Mouse (Mus musculus): ENCODE measurements around the gene Engase. TPM values are rescaled to one million over a fixed set of nuclear protein-coding genes. Genes with fewer than 3 reads are reported as not detected.

The Engase gene
- polyA plus RNA-seq, 1 experiment from 2014 or later: 2.6 TPM

GRCm38 (mm10) chr11:118488907-118489270 is 12.3 kb downstream of the Engase start:
- no peak overlapping the region for H3K4me2 ChIP-seq (ENCODE audit: low read length)
- DNase-seq (peak; percentile 59), ATAC-seq (ENCODE audit: low FRiP score, low TSS enrichment) (no peak)
- H3K27me3 ChIP-seq (ENCODE audit: control insufficient read depth, insufficient read depth, low read length): no peaks in the 10 kb centered on the region
- H3K4me1 ChIP-seq (ENCODE audit: control insufficient read depth, insufficient read depth, low read length): peaks cover 25% of the 10 kb centered on the region
- H3K4me3 ChIP-seq (replicated peaks; ENCODE audit: low read depth, low read length): no peak overlapping the region
- H3K36me3 ChIP-seq (ENCODE audit: control insufficient read depth, insufficient read depth, low read length): peaks cover 10% of the 10 kb centered on the region; the same call in 1 of the 2 replicates
- H3K27ac ChIP-seq (replicated peaks; ENCODE audit: low read depth, low read length): peak overlapping the region; percentile 64
- no peak overlapping the region for H3K9ac ChIP-seq (replicated peaks; ENCODE audit: low read length)
- 51% methylated on average over 12 of the region's 12 CpGs for WGBS
- no peaks in the 10 kb centered on the region for H3K9me3 ChIP-seq (ENCODE audit: control insufficient read depth, low read length)

GRCm38 (mm10) chr11:118490566-118491218 is 14.1 kb downstream of the Engase start:
- DNase-seq (peak; percentile 80), ATAC-seq (ENCODE audit: low FRiP score, low TSS enrichment) (peak; percentile 28; the same call in 1 of the 2 replicates)
- H3K27me3 ChIP-seq (ENCODE audit: control insufficient read depth, insufficient read depth, low read length): no peaks in the 10 kb centered on the region
- H3K36me3 ChIP-seq (ENCODE audit: control insufficient read depth, insufficient read depth, low read length): no peaks in the 10 kb centered on the region; the same call in 1 of the 2 replicates
- peaks cover 25% of the 10 kb centered on the region for H3K4me1 ChIP-seq (ENCODE audit: control insufficient read depth, insufficient read depth, low read length)
- whole genome bisulfite sequencing: 20% methylated on average over 22 of the region's 22 CpGs
- H3K4me3 ChIP-seq (replicated peaks; ENCODE audit: low read depth, low read length): no peak overlapping the region
- H3K9me3 ChIP-seq (ENCODE audit: control insufficient read depth, low read length): no peaks in the 10 kb centered on the region
- H3K9ac ChIP-seq (replicated peaks; ENCODE audit: low read length): no peak overlapping the region; the same call in 1 of the 2 replicates
- H3K4me2 ChIP-seq (ENCODE audit: low read length): no peak overlapping the region
- H3K27ac ChIP-seq (replicated peaks; ENCODE audit: low read depth, low read length): no peak overlapping the region

- no peak for DNase-seq
- H3K4me2 ChIP-seq (ENCODE audit: low read length): no peak overlapping the region
- WGBS: 85% methylated on average over 7 of the region's 7 CpGs
- no peaks in the 10 kb centered on the region for H3K36me3 ChIP-seq (ENCODE audit: control insufficient read depth, insufficient read depth, low read length)
- H3K9me3 ChIP-seq (ENCODE audit: control insufficient read depth, low read length): no peaks in the 10 kb centered on the region
- H3K4me1 ChIP-seq (ENCODE audit: control insufficient read depth, insufficient read depth, low read length): peaks cover 25% of the 10 kb centered on the region
- no peak overlapping the region for H3K27ac ChIP-seq (replicated peaks; ENCODE audit: low read depth, low read length)
- ATAC-seq (ENCODE audit: low FRiP score, low TSS enrichment): no peak
- no peaks in the 10 kb centered on the region for H3K27me3 ChIP-seq (ENCODE audit: control insufficient read depth, insufficient read depth, low read length)
- no peak overlapping the region for H3K9ac ChIP-seq (replicated peaks; ENCODE audit: low read length)
- H3K4me3 ChIP-seq (replicated peaks; ENCODE audit: low read depth, low read length): no peak overlapping the region
Measured at GRCm38 (mm10) chr11:118491230-118491629, 14.6 kb downstream of the Engase start.

- peaks cover 28% of the 10 kb centered on the region for H3K4me1 ChIP-seq (ENCODE audit: control insufficient read depth, insufficient read depth, low read length)
- no peak for ATAC-seq (ENCODE audit: low FRiP score, low TSS enrichment)
- H3K27me3 ChIP-seq (ENCODE audit: control insufficient read depth, insufficient read depth, low read length): no peaks in the 10 kb centered on the region
- H3K36me3 ChIP-seq (ENCODE audit: control insufficient read depth, insufficient read depth, low read length): no peaks in the 10 kb centered on the region
- no peak for DNase-seq
- H3K4me3 ChIP-seq (replicated peaks; ENCODE audit: low read depth, low read length): no peak overlapping the region
- no peak overlapping the region for H3K9ac ChIP-seq (replicated peaks; ENCODE audit: low read length)
- no peak overlapping the region for H3K4me2 ChIP-seq (ENCODE audit: low read length)
- H3K9me3 ChIP-seq (ENCODE audit: control insufficient read depth, low read length): no peaks in the 10 kb centered on the region
- no peak overlapping the region for H3K27ac ChIP-seq (replicated peaks; ENCODE audit: low read depth, low read length)
- WGBS: 81% methylated on average over 2 of the region's 2 CpGs
Measured at GRCm38 (mm10) chr11:118493458-118493857, 16.8 kb downstream of the Engase start.

GRCm38 (mm10) chr11:118494001-118494737 is 17.5 kb downstream of the Engase start:
- H3K27ac ChIP-seq (replicated peaks; ENCODE audit: low read depth, low read length): no peak overlapping the region
- no peak for ATAC-seq (ENCODE audit: low FRiP score, low TSS enrichment)

GRCm38 (mm10) chr11:118495065-118495464 is 18.4 kb downstream of the Engase start:
- Histone ChIP-seq H3K27me3 (ENCODE audit: control insufficient read depth, insufficient read depth, low read length) (no peaks in the 10 kb centered on the region), H3K9ac (replicated peaks; ENCODE audit: low read length) (no peak overlapping the region), H3K4me1 (ENCODE audit: control insufficient read depth, insufficient read depth, low read length) (peaks cover 12% of the 10 kb centered on the region; the same call in 1 of the 2 replicates), H3K4me3 (replicated peaks; ENCODE audit: low read depth, low read length) (no peak overlapping the region), H3K36me3 (ENCODE audit: control insufficient read depth, insufficient read depth, low read length) (no peaks in the 10 kb centered on the region), H3K27ac (replicated peaks; ENCODE audit: low read depth, low read length) (no peak overlapping the region), H3K9me3 (ENCODE audit: control insufficient read depth, low read length) (no peaks in the 10 kb centered on the region), H3K4me2 (ENCODE audit: low read length) (no peak overlapping the region)
- DNase-seq (no peak), ATAC-seq (ENCODE audit: low FRiP score, low TSS enrichment) (no peak)
- WGBS: 58% methylated on average over 5 of the region's 5 CpGs

More at GRCm38 (mm10) chr11:118494001-118494737, 17.5 kb downstream of the Engase start:
- no peak for DNase-seq
- 91% methylated on average over 12 of the region's 12 CpGs for WGBS
- no peak overlapping the region for H3K4me2 ChIP-seq (ENCODE audit: low read length)
- H3K36me3 ChIP-seq (ENCODE audit: control insufficient read depth, insufficient read depth, low read length): no peaks in the 10 kb centered on the region
- H3K9me3 ChIP-seq (ENCODE audit: control insufficient read depth, low read length): no peaks in the 10 kb centered on the region
- H3K9ac ChIP-seq (replicated peaks; ENCODE audit: low read length): no peak overlapping the region
- H3K27me3 ChIP-seq (ENCODE audit: control insufficient read depth, insufficient read depth, low read length): no peaks in the 10 kb centered on the region
- H3K4me1 ChIP-seq (ENCODE audit: control insufficient read depth, insufficient read depth, low read length): peaks cover 21% of the 10 kb centered on the region
- H3K4me3 ChIP-seq (replicated peaks; ENCODE audit: low read depth, low read length): no peak overlapping the region

- H3K9me3 ChIP-seq (ENCODE audit: control insufficient read depth, low read length): no peaks in the 10 kb centered on the region
- no peak overlapping the region for H3K4me2 ChIP-seq (ENCODE audit: low read length)
- ATAC-seq (ENCODE audit: low FRiP score, low TSS enrichment) (no peak), DNase-seq (no peak)
- no peaks in the 10 kb centered on the region for H3K27me3 ChIP-seq (ENCODE audit: control insufficient read depth, insufficient read depth, low read length)
- WGBS: 55% methylated on average over 20 of the region's 20 CpGs
- H3K36me3 ChIP-seq (ENCODE audit: control insufficient read depth, insufficient read depth, low read length): no peaks in the 10 kb centered on the region
- 0 out of 2 replicates have a peak, but pooled peaks cover 4% of the 10 kb centered on the region for H3K4me1 ChIP-seq (ENCODE audit: control insufficient read depth, insufficient read depth, low read length)
- no peak overlapping the region for H3K9ac ChIP-seq (replicated peaks; ENCODE audit: low read length)
- H3K4me3 ChIP-seq (replicated peaks; ENCODE audit: low read depth, low read length): no peak overlapping the region
- no peak overlapping the region for H3K27ac ChIP-seq (replicated peaks; ENCODE audit: low read depth, low read length)
Measured at GRCm38 (mm10) chr11:118496066-118496689, 19.5 kb downstream of the Engase start.

GRCm38 (mm10) chr11:118502990-118503389 is 26.4 kb downstream of the Engase start:
- no peak overlapping the region for H3K9ac ChIP-seq (replicated peaks; ENCODE audit: low read length)
- no peak overlapping the region for H3K27ac ChIP-seq (replicated peaks; ENCODE audit: low read depth, low read length)
- peaks cover 3% of the 10 kb centered on the region; the same call in 1 of the 2 replicates for H3K36me3 ChIP-seq (ENCODE audit: control insufficient read depth, insufficient read depth, low read length)
- H3K9me3 ChIP-seq (ENCODE audit: control insufficient read depth, low read length): no peaks in the 10 kb centered on the region
- H3K4me3 ChIP-seq (replicated peaks; ENCODE audit: low read depth, low read length): no peak overlapping the region
- DNase-seq: no peak
- WGBS: 63% methylated on average over 6 of the region's 6 CpGs
- H3K27me3 ChIP-seq (ENCODE audit: control insufficient read depth, insufficient read depth, low read length): no peaks in the 10 kb centered on the region
- no peak for ATAC-seq (ENCODE audit: low FRiP score, low TSS enrichment)
- no peaks in the 10 kb centered on the region for H3K4me1 ChIP-seq (ENCODE audit: control insufficient read depth, insufficient read depth, low read length)
- H3K4me2 ChIP-seq (ENCODE audit: low read length): no peak overlapping the region
